Mouse (Mus musculus) bone marrow, adult 2 months (tissue): Measurements from ENCODE around the gene Tmsb4x. TPM values are rescaled to one million over a fixed set of nuclear protein-coding genes. Genes with fewer than 3 reads are reported as not detected.
A peak's percentile ranks its signal among the peaks of the same experiment; 100 is the strongest.

ENCODE experiments used
- H3K27ac ChIP-seq: fragments of 200-500 bp; 2 replicates; pipeline ENCODE4 v1.5.1; 2012; ENCODE audit warnings: low read depth, mild to moderate bottlenecking, control low read depth, inconsistent platforms, low read length; ENCODE audit not compliant: control insufficient read depth, poor library complexity, insufficient read depth
- H3K4me1 ChIP-seq: fragments of 200-500 bp; 2 replicates; pipeline ENCODE4 v1.6.1; 2011; ENCODE audit warnings: low read length; ENCODE audit not compliant: control insufficient read depth, insufficient read depth
- H3K4me3 ChIP-seq: fragments of 200-500 bp; replicated peaks from 2 replicates; pipeline ENCODE3; 2011; ENCODE audit warnings: mild to moderate bottlenecking, low read depth, low read length, control low read depth; ENCODE audit not compliant: control insufficient read depth
- CTCF ChIP-seq: fragments of 200-500 bp; IDR thresholded peaks from 2 replicates; pipeline ENCODE4 v1.5.1; 2011; ENCODE audit warnings: low read length, control low read depth; ENCODE audit not compliant: control insufficient read depth, insufficient read depth
- POLR2A ChIP-seq: fragments of 200-500 bp; IDR thresholded peaks from 2 replicates; pipeline ENCODE4 v1.6.1; 2011; ENCODE audit warnings: low read depth, mild to moderate bottlenecking, control low read depth, low read length, borderline replicate concordance; ENCODE audit not compliant: control insufficient read depth
- WGBS: fragments of 180-500 bp; shearing (Covaris S2); methylation state at CpG from one replicate; pipeline ENCODE4 v1.1.7; 2018; 5-methylcytosine and 5-hydroxymethylcytosine counted together
- polyA plus RNA-seq: library from polyadenylated mRNA; stranded (reverse); fragments of >200 nt; gene quantifications from 2 replicates; pipeline ENCODE4 v1.2.4, GENCODE M21; 2011; ENCODE audit warnings: low replicate concordance; ENCODE audit not compliant: missing spikeins, insufficient read depth, insufficient read length

Gene Tmsb4x
- polyA plus RNA-seq, 1 experiment, result 3,348 TPM

GRCm38 (mm10) chrX:167175319-167175718 lies 33.8 kb downstream of the Tmsb4x start:
- TF ChIP-seq CTCF (no peak), POLR2A (no peak)
- peak overlapping the region; percentile 27; the same call in 1 of the 2 replicates for H3K27ac ChIP-seq
- no peak overlapping the region for H3K4me3 ChIP-seq
- no peaks in the 10 kb centered on the region; the same call in 1 of the 2 replicates for H3K4me1 ChIP-seq
- WGBS, result 57% methylated on average over 6 of the region's 6 CpGs

DNA sequence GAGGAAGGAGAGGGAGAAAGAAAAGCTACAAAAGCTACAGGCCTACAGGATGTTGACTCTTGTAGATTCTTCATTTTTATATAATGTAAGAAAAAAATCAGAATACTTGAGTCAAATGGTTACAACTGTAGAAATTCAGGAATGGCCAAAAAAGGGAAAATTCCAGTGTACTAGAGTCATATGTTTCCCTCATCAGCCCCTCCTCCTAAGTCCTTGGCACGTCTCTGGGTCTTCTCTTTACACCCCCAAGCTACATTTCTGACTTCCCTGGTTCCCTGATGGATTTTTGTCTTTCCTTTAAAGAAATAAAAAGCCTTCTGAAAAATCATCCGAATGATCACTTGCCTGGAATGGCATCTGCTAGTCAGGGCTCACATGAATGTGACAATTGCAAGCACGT lies 34.8 kb downstream of the Tmsb4x start:
- WGBS, result 78% methylated on average over 3 of the region's 3 CpGs
- peak overlapping the region; percentile 41; the same call in 1 of the 2 replicates for H3K27ac ChIP-seq
- H3K4me1 ChIP-seq, result no peaks in the 10 kb centered on the region; the same call in 1 of the 2 replicates
- TF ChIP-seq POLR2A, result no peak
- H3K4me3 ChIP-seq, result no peak overlapping the region

DNA sequence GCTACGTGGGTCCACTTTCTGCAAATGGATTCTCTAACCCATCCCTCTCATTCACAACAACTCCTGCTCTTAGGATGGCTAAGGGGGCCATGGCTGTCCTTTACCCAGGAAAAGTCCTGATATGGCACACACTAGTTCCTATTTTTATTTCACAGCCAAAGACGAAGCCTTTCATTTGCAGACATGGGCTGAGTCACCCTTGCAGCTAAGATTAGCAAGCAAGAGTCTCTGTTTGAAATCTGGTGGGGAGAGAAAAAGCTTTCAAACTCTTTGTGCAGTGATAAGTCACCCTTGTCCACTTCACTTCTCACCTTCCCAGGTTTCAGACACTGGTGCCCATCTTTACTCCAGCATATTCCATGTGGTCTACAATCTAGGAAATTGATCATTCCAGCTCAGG lies 36.9 kb downstream of the Tmsb4x start:
- Histone ChIP-seq H3K27ac (no peak overlapping the region), H3K4me3 (no peak overlapping the region), H3K4me1 (no peaks in the 10 kb centered on the region; the same call in 1 of the 2 replicates)
- 45% methylated on average over 2 of the region's 2 CpGs for WGBS
- TF ChIP-seq CTCF (no peak), POLR2A (no peak)

DNA sequence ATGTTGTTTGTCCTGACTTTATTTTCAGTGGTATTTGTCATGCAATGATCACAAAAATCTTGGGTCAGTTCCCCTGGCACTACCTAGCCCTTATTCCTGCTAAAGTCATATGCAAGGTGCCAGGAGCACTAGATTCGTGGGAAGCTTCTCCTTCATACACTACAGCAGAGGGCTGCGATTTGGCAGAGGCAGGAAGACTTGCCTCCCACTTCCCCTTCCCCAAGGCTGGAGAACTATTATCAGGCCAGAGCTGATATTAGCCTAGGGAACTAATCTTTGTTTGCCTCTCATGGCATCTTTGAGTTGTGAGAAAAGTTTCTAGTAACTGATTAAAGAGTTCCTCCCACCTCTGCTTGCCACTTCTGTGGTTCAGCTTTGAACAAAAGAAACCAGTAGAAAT lies 37.8 kb downstream of the Tmsb4x start:
- Histone ChIP-seq H3K4me3 (no peak overlapping the region), H3K4me1 (no peaks in the 10 kb centered on the region; the same call in 1 of the 2 replicates), H3K27ac (no peak overlapping the region)
- WGBS, result 23% methylated on average over 2 of the region's 2 CpGs
- no peak for TF ChIP-seq CTCF
- no peak for TF ChIP-seq POLR2A

DNA sequence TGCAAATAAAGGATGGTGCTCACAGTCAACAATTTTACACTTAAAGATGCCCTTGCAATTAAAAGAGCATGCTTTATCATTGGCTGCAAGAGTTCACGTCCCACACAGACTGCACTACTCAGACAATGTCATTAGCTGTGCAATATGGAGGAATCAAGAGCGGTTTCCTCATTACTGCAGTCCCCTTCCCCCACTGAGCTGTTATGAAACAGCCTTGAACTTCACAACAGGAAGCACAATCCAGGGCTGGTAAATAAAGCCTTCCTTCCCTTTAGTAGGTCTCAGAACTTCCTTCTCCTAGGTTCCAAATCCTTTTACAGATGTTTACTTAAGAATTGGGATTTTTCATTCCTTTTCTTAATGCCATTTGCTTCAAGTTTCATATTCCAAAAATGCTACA lies 41.8 kb downstream of the Tmsb4x start:
- TF ChIP-seq POLR2A, result no peak
- Histone ChIP-seq H3K27ac (no peak overlapping the region), H3K4me1 (no peaks in the 10 kb centered on the region; the same call in 1 of the 2 replicates), H3K4me3 (no peak overlapping the region)
- WGBS, result 23% methylated on average over 2 of the region's 2 CpGs

DNA sequence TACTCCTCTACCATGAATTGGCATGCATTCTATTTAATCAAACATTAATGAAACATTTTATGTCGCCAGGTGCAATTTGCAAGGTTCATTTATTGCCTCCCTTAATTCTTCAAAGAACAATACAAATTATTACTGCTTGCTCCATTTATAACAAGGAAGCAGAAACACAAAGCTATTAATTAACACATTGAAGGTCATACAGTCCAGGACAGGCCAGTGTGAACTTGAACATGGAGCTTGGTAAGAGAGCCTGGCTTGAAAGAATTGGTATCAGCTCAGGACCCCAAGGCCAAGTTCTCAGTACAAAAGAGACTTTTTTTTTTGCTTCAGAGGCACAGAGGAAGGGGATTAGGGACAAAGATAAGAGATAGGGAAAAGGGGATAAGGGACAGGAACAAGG lies 43.1 kb downstream of the Tmsb4x start:
- Histone ChIP-seq H3K27ac (no peak overlapping the region), H3K4me3 (no peak overlapping the region), H3K4me1 (no peaks in the 10 kb centered on the region; the same call in 1 of the 2 replicates)
- WGBS, result 73% methylated on average over 1 of the region's 1 CpGs
- TF ChIP-seq CTCF, result no peak
- no peak for TF ChIP-seq POLR2A

DNA sequence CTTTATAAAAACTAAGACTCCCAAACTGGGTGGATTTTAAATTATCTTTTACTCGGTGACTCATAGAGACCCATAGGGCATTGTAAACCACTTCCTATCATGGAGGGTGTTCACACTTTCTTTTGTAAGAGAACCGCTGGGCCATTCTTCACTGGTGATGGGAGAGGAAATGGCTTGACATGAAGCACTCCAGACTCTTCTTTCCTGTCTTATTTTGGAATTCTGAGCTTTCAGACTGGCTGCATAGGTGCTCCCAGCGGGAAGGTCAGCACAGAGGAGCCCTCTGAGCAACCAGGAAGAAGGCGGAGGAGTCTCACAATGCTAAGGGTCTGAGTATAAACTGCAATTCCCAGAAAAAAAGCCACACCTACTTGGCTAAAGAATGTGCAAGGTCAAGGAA lies 51.4 kb downstream of the Tmsb4x start:
- Histone ChIP-seq H3K4me3 (no peak overlapping the region), H3K4me1 (no peaks in the 10 kb centered on the region), H3K27ac (no peak overlapping the region)
- no peak for TF ChIP-seq POLR2A
- TF ChIP-seq CTCF, result no peak
- 47% methylated on average over 4 of the region's 4 CpGs for WGBS

Other genes with a start within 250 kb of the Tmsb4x start
- gene Tlr8, start 55.0 kb upstream of the Tmsb4x start, polyA plus RNA-seq, result 1.4 and 1.5 TPM in 2 replicates
- 2.9 and 5.7 TPM in 2 replicates for gene Tlr7, start 121.2 kb upstream of the Tmsb4x start, polyA plus RNA-seq
- gene Prps2, start 173.4 kb upstream of the Tmsb4x start, polyA plus RNA-seq, result 3.9 and 9.6 TPM in 2 replicates